Mouse (Mus musculus) kidney, adult 8-10 months (tissue): ENCODE measurements around the gene Ssbp3.
A peak's percentile ranks its signal among the peaks of the same experiment; 100 is the strongest.

Source experiments
- DNase-seq, 2 experiments: peaks; one replicate each; pipeline ENCODE4 v3.0.0; 2022

Gene Ssbp3

DNA sequence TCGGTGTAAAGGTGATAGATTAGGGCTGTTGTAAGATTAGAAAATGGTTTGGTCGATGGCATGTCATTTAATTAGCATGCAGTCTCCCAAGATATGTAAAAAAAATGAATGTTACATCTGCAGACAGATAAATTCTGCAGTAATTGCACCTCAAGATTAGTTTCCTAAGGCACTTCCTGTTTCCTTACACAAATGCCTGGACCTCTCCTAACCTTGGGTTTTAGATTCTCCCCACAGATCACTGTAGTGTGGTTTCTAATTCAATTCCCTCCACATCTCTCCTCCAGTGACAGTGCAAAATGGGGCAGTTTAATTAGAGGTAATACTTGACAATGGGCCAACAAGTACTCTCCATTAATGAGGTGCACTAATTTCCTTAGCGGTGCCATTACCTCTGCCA, 152.7 kb downstream of the Ssbp3 start:
- no peak for DNase-seq

DNA sequence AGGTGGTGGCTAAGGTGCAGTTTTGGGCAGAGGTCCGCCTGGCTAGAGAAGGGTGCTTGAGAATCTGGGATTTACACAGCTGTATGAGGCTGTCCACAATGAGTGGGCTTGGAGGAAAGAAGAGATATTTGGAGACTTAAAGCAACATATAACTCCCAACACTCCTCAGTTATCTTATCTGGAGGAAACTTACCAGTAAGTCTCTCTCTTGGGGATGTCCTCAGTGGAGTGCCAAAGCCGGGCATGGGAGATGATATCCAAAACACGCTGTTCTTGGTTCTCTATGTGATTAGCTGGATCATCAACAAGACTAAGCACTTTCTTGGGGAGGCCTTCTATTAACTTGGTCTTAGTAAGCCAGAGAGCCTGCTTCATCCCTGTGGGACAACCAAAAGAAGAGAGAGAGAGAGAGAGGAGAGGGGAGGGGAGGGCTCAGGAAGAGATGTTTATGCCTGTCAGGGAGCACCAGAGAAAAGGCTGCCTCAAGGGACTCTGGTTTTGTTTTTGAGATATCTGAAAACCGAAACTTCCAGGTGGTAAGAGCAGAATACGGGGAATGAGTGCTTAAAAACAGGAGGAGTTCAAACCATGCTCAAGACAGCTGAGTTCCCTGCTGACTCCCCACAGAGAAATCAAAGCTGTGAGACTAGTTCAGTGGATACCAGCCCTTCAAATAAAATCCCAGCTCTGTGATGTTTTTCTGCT, 154.0 kb downstream of the Ssbp3 start:
- no peak for DNase-seq

DNA sequence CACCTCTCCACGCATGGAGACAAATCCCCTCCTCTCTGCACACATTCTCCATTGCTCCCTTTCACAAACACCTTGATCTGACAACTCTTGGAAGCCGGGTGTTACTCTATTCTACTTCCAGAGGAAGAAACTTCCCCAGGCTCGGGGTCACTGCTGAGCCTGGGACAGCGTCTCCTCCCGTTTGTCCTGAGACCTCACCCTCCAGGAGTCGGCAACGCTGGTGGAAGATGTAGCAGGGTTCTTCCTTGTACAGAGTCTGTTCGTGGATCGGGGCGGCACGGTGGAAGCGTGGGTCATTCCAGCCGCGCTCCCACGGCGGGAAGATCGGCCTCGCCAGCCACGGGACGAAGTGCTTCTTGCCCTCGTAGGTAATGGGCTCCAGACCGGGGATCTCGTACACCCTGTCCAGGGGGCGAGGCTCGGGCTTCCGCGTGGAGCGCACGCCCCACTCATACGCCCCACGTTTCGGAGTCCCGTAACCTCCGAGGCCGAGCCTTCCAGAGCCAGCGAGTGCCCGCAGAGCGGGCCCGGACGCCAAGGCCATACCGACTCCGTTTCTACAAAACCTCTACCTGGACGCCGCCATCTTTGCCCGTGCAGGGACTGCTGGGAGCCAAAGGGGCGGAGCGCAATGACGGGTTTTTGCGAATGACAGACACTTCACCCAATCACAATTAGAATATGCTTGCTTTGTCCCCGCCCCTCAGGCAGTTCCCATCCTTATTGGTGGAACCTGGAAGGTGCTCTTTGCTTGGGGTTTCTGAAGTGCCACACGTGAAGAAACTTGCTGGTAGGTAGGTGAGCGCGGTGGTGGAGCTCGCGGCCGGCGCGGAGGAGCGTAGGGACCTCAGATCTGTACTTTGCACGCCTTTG, 156.0 kb downstream of the Ssbp3 start, which contains the start of the genes Mrpl37 and Cyb5rl:
Gene Mrpl37, minus strand, starts transcription at position 617 of the 873 bp plus-strand sequence.
Gene Cyb5rl, plus strand, starts transcription at position 737 of the 873 bp plus-strand sequence.
- DNase-seq: peak; percentile 97 to 98

- DNase-seq: no peak
These were observed 156.8 kb downstream of the Ssbp3 start for GRCm38 (mm10) chr4:107067151-107067840.

GRCm38 (mm10) chr4:107072343-107072742, 161.8 kb downstream of the Ssbp3 start:
- DNase-seq: no peak

DNA sequence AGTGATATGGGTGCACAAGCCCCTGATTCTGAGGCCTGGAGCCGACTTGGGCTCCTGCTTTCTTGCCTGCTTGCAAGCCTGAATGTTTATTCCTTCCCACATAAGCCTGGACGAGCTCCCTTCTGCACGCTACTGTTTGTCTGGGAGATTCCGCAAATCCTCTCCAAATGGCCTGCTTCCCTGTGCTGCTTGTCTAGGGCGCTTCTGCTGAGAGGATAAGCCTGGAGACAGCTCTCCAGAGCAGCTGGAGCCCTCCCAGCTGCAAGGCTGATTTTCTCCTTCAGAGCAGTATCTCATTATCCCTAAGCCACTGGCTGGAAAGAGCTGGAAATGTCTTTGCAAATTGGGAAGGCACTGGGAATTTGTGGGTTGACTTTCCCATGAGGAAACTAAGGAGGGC, 165.0 kb downstream of the Ssbp3 start:
- no peak for DNase-seq

- no peak for DNase-seq
These were observed 168.4 kb downstream of the Ssbp3 start for GRCm38 (mm10) chr4:107078894-107079293.

DNA sequence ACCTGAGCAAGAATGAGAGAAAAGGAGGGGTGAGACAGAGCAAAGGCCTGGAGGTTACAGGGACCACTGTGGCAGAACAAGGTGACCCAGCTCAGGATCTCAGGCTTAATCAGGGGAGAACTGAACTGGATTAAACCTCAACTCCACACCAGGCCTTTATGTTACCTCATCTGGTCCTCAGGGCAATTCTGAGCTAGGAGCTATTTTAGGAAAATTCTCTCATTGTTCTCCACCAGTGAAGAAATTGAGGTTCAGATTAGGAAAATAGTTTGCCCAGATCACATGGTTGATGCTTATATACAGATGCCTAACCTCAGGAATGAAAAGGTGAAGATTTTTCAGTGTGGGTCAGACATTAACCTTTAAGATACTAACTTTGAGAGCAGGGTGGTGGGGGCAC, 169.2 kb downstream of the Ssbp3 start:
- peak in 1 of 2 experiments; percentile 38 for DNase-seq

- DNase-seq: no peak
These were observed 171.7 kb downstream of the Ssbp3 start for GRCm38 (mm10) chr4:107082185-107082584.

GRCm38 (mm10) chr4:107083126-107083525, 172.6 kb downstream of the Ssbp3 start:
- no peak for DNase-seq

GRCm38 (mm10) chr4:107084343-107084742, 173.8 kb downstream of the Ssbp3 start:
- no peak for DNase-seq

- peak; percentile 75 to 91 for DNase-seq
These were observed 174.4 kb downstream of the Ssbp3 start for GRCm38 (mm10) chr4:107084858-107085257.

DNA sequence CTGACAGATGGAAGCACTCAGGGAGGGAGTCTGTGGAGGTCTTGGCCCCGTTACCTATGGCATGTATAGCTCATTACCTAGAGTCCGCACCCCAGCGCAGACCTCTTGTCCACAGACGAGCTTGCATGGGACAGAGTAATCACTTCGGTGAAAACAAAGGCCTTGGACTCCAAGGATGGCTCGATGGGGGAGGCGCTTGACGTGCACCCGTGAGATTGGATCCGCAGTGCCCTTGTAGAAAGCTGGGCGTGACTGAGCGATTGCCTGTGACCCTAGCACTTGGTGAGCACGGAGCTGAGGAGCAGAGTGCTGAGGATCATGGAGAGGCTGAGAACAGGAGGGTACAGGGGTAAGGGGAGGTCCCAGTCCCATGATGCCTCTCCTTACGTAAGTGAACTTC, 181.2 kb downstream of the Ssbp3 start:
- no peak for DNase-seq

- DNase-seq: peak in 1 of 2 experiments; percentile 28
These were observed 184.1 kb downstream of the Ssbp3 start for GRCm38 (mm10) chr4:107094484-107095187.

DNA sequence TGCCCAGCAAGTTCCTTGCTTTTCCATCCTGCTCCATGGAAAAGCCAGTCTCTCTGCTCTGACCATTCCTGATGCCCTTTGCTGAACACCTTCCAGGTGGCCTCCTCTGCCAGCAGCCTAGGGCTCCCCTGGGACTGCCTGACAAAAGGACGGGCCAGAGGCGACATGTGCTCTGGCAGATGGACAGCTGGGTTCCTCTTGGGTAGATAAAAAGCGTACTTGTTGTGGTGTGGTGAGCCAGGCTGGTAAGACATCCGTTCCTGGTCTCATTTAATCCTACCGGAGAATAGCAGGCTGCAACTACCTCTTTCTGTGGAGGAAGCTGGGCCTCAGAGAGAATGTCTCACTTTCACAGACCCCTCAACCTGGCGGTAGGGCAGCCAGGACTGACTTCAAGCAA, 185.5 kb downstream of the Ssbp3 start:
- DNase-seq: no peak

- DNase-seq: no peak
These were observed 186.4 kb downstream of the Ssbp3 start, which contains the start of gene Cdcp2 for GRCm38 (mm10) chr4:107096841-107097373. Cdcp2 (plus strand) TSS chr4:107096891.

DNA sequence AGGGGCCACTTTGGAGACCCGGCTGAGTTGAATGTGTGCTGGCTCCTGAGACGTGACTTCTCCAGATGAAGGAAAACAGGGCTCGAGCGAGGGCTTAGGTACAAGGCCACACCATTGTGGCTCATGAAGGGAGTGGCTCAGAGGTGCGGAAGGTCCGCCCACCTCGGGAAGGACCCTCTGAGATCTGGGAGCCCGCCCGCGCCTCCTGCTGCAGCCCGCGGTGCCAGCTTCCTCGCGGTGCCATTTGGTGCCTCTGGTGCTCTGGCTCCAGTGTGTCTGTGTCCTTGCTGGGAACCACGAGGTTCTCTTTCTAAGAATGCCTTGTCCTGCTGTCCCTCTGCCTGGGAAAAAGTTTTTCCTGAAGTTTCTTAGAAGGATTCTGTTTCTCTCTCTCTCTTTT, 187.4 kb downstream of the Ssbp3 start:
- no peak for DNase-seq

DNA sequence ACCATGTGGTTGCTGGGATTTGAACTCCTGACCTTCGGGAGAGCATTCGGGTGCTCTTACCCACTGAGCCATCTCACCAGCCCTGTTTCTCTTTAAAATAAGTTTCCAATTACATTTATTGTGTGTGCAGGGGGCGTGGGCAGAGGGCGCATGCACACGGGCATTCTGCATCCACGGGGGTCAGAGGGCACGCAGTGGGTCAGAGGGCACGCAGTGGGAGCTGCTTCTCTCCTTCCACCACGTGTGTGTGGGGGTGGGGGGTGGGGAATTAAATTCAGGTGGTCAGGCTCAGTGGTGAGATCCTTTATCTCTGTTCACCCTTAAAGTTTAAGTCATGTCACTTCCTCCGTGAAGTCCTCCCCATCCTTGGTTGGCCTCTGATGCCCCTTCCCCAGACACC, 187.9 kb downstream of the Ssbp3 start:
- no peak for DNase-seq

DNA sequence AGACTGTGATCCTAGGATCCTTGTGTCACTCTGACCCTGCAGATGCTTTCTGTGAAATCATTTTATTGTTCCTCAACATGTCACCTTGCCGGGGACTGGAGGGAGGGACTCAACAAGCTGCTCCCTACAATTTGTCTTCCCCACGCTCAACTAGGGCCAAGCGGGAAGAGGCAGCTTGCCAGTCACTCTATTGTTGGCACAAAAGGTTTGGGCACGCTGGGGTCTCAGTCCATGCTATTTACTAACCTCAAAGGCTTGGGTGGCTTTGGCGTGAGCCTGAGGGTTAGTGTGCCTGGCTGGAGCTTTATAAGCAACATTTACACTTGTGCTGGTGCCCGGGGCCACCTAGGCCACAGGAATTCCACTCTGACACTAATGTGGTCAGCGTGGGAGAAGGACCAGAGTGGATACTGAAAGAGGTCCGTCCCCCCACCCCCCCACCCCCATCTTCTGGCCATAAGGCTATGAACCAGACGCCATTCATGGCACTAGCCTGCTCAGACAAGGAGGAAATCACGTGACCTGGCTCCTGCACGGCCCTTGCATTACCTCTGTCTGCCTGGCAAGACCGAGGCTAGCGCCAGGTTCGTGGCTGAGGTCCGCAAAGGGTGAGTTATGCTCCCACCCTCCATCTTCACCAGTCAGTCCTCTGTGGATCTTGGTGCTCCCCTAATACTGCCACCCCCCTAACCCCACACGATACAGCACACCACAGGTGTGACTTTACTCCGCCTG, 188.5 kb downstream of the Ssbp3 start:
- no peak for DNase-seq
